Mouse (Mus musculus) heart, embryonic 16.5 days (tissue): Measurements from ENCODE around the gene Prkag1. TPM values are rescaled to one million over a fixed set of nuclear protein-coding genes. Genes with fewer than 3 reads are reported as not detected.
"Not testable (repeated sequence)": the region's sequence is repeated elsewhere in the genome, so short reads cannot be mapped to it uniquely, and the experiment has no call there.

Experiments used
- ATAC-seq: fragments of 200-750 bp; cut with Nextera tagmentation; replicated peaks from 2 replicates; pipeline ENCODE4 v1.8.0; 2017; ENCODE audit warnings: moderate number of reproducible peaks; ENCODE audit not compliant: insufficient read depth, low FRiP score; ENCODE audit errors: extremely low read depth
- H3K27ac ChIP-seq: fragments of 300-500 bp; sonication (generic); 2 replicates; pipeline ENCODE4 v1.5.1; 2014; ENCODE audit warnings: mild to moderate bottlenecking, low read length, control low read depth, moderate library complexity
- H3K27me3 ChIP-seq: fragments of 300-500 bp; sonication (generic); 2 replicates; pipeline ENCODE4 v1.6.1; 2014; ENCODE audit warnings: low read length, mixed read lengths; ENCODE audit not compliant: control insufficient read depth, insufficient read depth
- H3K36me3 ChIP-seq: fragments of 300-500 bp; sonication (generic); 2 replicates; pipeline ENCODE4 v1.6.1; 2014; ENCODE audit not compliant: control insufficient read depth, insufficient read depth
- H3K4me1 ChIP-seq: fragments of 300-500 bp; sonication (generic); 2 replicates; pipeline ENCODE4 v1.6.1; 2014; ENCODE audit warnings: low read length, mixed read lengths; ENCODE audit not compliant: control insufficient read depth, insufficient read depth
- H3K4me2 ChIP-seq: fragments of 300-500 bp; sonication (generic); 2 replicates; pipeline ENCODE4 v1.6.1; 2014; ENCODE audit warnings: low read depth, mild to moderate bottlenecking, control low read depth, low read length
- H3K4me3 ChIP-seq: fragments of 300-500 bp; sonication (generic); 2 replicates; pipeline ENCODE4 v1.5.1; 2014; ENCODE audit warnings: mild to moderate bottlenecking, control low read depth, low read length
- H3K9ac ChIP-seq: fragments of 300-500 bp; sonication (generic); 2 replicates; pipeline ENCODE4 v1.6.1; 2014; ENCODE audit warnings: low read length, control low read depth
- H3K9me3 ChIP-seq: fragments of 300-500 bp; sonication (generic); replicated peaks from 2 replicates; pipeline ENCODE4 v1.6.1; 2016; ENCODE audit warnings: low read length; ENCODE audit not compliant: control insufficient read depth
- WGBS: fragments of 180-500 bp; shearing (Covaris S2); extraction: QIAGEN DNeasy Blood & Tissue Kit; methylation state at CpG from one replicate; pipeline ENCODE4 v1.1.7; 2014; 5-methylcytosine and 5-hydroxymethylcytosine counted together
- polyA plus RNA-seq: library from polyadenylated mRNA; unstranded; fragments of >200 nt; fragmentation: Nextera tagmentation; extraction: Ambion mirVana; gene quantifications from 2 replicates; pipeline ENCODE4 v1.2.1, GENCODE M21; 2015

The Prkag1 gene
- polyA plus RNA-seq, 1 experiment from 2014 or later = 111 TPM

GRCm38 (mm10) chr15:98810212-98810611, 21.1 kb downstream of the Prkag1 start:
- H3K9me3 ChIP-seq, H3K27ac ChIP-seq, H3K4me3 ChIP-seq, H3K9ac ChIP-seq, H3K4me2 ChIP-seq, ATAC-seq: not testable (repeated sequence)
- Histone ChIP-seq H3K4me1 (peaks cover 36% of the 10 kb centered on the region), H3K27me3 (peaks cover 40% of the 10 kb centered on the region), H3K36me3 (peaks cover 24% of the 10 kb centered on the region)
- WGBS = 78% methylated on average over 6 of the region's 6 CpGs

- H3K9ac ChIP-seq = no peak within 1 kb of the TSS
- peak within 1 kb of the TSS; percentile 68 for H3K4me2 ChIP-seq
- H3K4me1 ChIP-seq = peaks cover 36% of the 10 kb centered on the region
- WGBS = 31% methylated on average over 3 of the region's 3 CpGs
- no peaks in the 10 kb centered on the region for H3K9me3 ChIP-seq
- peaks cover 48% of the 10 kb centered on the region for H3K27me3 ChIP-seq
- no peak within 1 kb of the TSS for H3K27ac ChIP-seq
- H3K36me3 ChIP-seq = peaks cover 19% of the 10 kb centered on the region
- ATAC-seq = no peak
- H3K4me3 ChIP-seq = peak within 1 kb of the TSS; percentile 46
Measured at GRCm38 (mm10) chr15:98809390-98809789, 21.9 kb downstream of the Prkag1 start, which contains the start of gene Ddn. Gene Ddn (minus strand): TSS chr15:98809490.

- H3K9me3 ChIP-seq = no peaks in the 10 kb centered on the region
- no peak for ATAC-seq
- no peak overlapping the region for H3K27ac ChIP-seq
- H3K4me2 ChIP-seq = peak overlapping the region; percentile 68
- H3K4me1 ChIP-seq = peaks cover 39% of the 10 kb centered on the region
- H3K9ac ChIP-seq = no peak overlapping the region
- peak overlapping the region; percentile 46 for H3K4me3 ChIP-seq
- peaks cover 13% of the 10 kb centered on the region for H3K36me3 ChIP-seq
- H3K27me3 ChIP-seq = peaks cover 54% of the 10 kb centered on the region
- 12% methylated on average over 6 of the region's 6 CpGs for WGBS
Measured at GRCm38 (mm10) chr15:98808651-98809134, 22.6 kb downstream of the Prkag1 start.

- Histone ChIP-seq H3K4me3 (peak overlapping the region; percentile 46), H3K36me3 (peaks cover 8% of the 10 kb centered on the region), H3K4me1 (peaks cover 44% of the 10 kb centered on the region), H3K9ac (peak overlapping the region; percentile 35), H3K27ac (no peak overlapping the region), H3K27me3 (peaks cover 60% of the 10 kb centered on the region), H3K4me2 (peak overlapping the region; percentile 68), H3K9me3 (no peaks in the 10 kb centered on the region)
- under 1% methylated on average over 30 of the region's 34 CpGs for WGBS
- peak; percentile 24; the same call in 1 of the 2 replicates for ATAC-seq
Measured at GRCm38 (mm10) chr15:98807895-98808650, 23.2 kb downstream of the Prkag1 start.

GRCm38 (mm10) chr15:98806809-98807770, 24.2 kb downstream of the Prkag1 start:
- ATAC-seq = no peak
- WGBS = 1% methylated on average over 56 of the region's 58 CpGs
- peak overlapping the region; percentile 68 for H3K4me2 ChIP-seq

GRCm38 (mm10) chr15:98806071-98806808, 25.1 kb downstream of the Prkag1 start:
- peak overlapping the region; percentile 87 for H3K4me2 ChIP-seq
- no peak overlapping the region; the same call in 1 of the 2 replicates for H3K9ac ChIP-seq
- peaks cover 45% of the 10 kb centered on the region for H3K4me1 ChIP-seq
- peaks cover 78% of the 10 kb centered on the region for H3K27me3 ChIP-seq
- H3K9me3 ChIP-seq = no peaks in the 10 kb centered on the region
- WGBS = 18% methylated on average over 30 of the region's 30 CpGs
- 0 out of 2 replicates have a peak, but pooled peaks cover under 1% of the 10 kb centered on the region for H3K36me3 ChIP-seq
- H3K27ac ChIP-seq = no peak overlapping the region
- ATAC-seq = no peak
- H3K4me3 ChIP-seq = peak overlapping the region; percentile 60

More at GRCm38 (mm10) chr15:98806809-98807770, 24.2 kb downstream of the Prkag1 start:
- no peaks in the 10 kb centered on the region for H3K9me3 ChIP-seq
- H3K27me3 ChIP-seq = peaks cover 70% of the 10 kb centered on the region
- H3K4me1 ChIP-seq = peaks cover 45% of the 10 kb centered on the region
- H3K36me3 ChIP-seq = 0 out of 2 replicates have a peak, but pooled peaks cover 3% of the 10 kb centered on the region
- peak overlapping the region; percentile 55 for H3K9ac ChIP-seq
- peak overlapping the region; percentile 46 for H3K4me3 ChIP-seq
- no peak overlapping the region for H3K27ac ChIP-seq

GRCm38 (mm10) chr15:98805324-98806040, 25.8 kb downstream of the Prkag1 start:
- H3K9ac ChIP-seq = peak overlapping the region; percentile 74
- 0 out of 2 replicates have a peak, but pooled peaks have one; percentile 37 for ATAC-seq
- peak overlapping the region; percentile 60 for H3K4me3 ChIP-seq
- H3K4me1 ChIP-seq = peaks cover 45% of the 10 kb centered on the region
- H3K9me3 ChIP-seq = no peaks in the 10 kb centered on the region
- no peak overlapping the region for H3K27ac ChIP-seq
- no peaks in the 10 kb centered on the region for H3K36me3 ChIP-seq
- peak overlapping the region; percentile 87 for H3K4me2 ChIP-seq
- 2% methylated on average over 64 of the region's 64 CpGs for WGBS
- peaks cover 86% of the 10 kb centered on the region for H3K27me3 ChIP-seq

GRCm38 (mm10) chr15:98804054-98804453, 27.3 kb downstream of the Prkag1 start:
- no peak overlapping the region for H3K27ac ChIP-seq
- no peaks in the 10 kb centered on the region for H3K36me3 ChIP-seq
- ATAC-seq = peak; percentile 34; the same call in 1 of the 2 replicates
- H3K9me3 ChIP-seq = no peaks in the 10 kb centered on the region
- 1% methylated on average over 32 of the region's 32 CpGs for WGBS
- no peak overlapping the region for H3K9ac ChIP-seq
- H3K4me2 ChIP-seq = peak overlapping the region; percentile 57
- peak overlapping the region; percentile 38 for H3K4me3 ChIP-seq
- peaks cover 37% of the 10 kb centered on the region for H3K4me1 ChIP-seq
- peaks cover 91% of the 10 kb centered on the region for H3K27me3 ChIP-seq
